Comparison of ENCODE assay signal across 26 mouse cellular contexts in genomic region chr13:108066021-108066420, GRCm38 (mm10).
"Had no signal": no experiment of that assay in that cellular context is flagged by ENCODE, and none has a peak within 500 bp of the region (broad histone marks: within the 10 kb centered on the region; RNA-seq: fewer than 3 reads in every experiment).

No protein-coding gene starts in this region.

- H3K4me3 ChIP-seq: gastrocnemius, adult 2 months; heart, embryonic 10.5 days; heart, embryonic 12.5 days; hindbrain, embryonic 12.5 days; intestine, embryonic 15.5 days; layer of hippocampus, adult 2 months; left cerebral cortex, adult 2 months; limb, embryonic 10.5 days; limb, embryonic 12.5 days; liver, embryonic 13.5 days had no signal

- H3K9ac ChIP-seq: heart, embryonic 12.5 days; hindbrain, embryonic 12.5 days; hindbrain, embryonic 14.5 days; intestine, embryonic 15.5 days; limb, embryonic 12.5 days; liver, embryonic 13.5 days had no signal

- H3K9me3 ChIP-seq: heart, embryonic 10.5 days; heart, embryonic 12.5 days; hindbrain, embryonic 12.5 days; intestine, embryonic 15.5 days; limb, embryonic 10.5 days; limb, embryonic 12.5 days; liver, embryonic 13.5 days had no signal

- ATAC-seq: hindbrain, embryonic 16.5 days; inflammation-experienced regulatory T-cells, adult 6 months; intestine, embryonic 15.5 days; intestine, postnatal 0 days had no signal

- H3K4me1 ChIP-seq: heart, embryonic 10.5 days; heart, embryonic 12.5 days; limb, embryonic 10.5 days; limb, embryonic 12.5 days had no signal

- H3K4me2 ChIP-seq: heart, embryonic 12.5 days; hindbrain, embryonic 12.5 days; hindbrain, embryonic 14.5 days; intestine, embryonic 15.5 days; limb, embryonic 12.5 days; liver, embryonic 11.5 days; liver, embryonic 13.5 days had no signal

- H3K36me3 ChIP-seq: heart, embryonic 10.5 days; heart, embryonic 12.5 days; hindbrain, embryonic 12.5 days; intestine, embryonic 15.5 days; limb, embryonic 10.5 days; limb, embryonic 12.5 days; liver, embryonic 13.5 days had no signal

- H3K27ac ChIP-seq: gastrocnemius, adult 2 months; heart, embryonic 10.5 days; hindbrain, embryonic 12.5 days; hindbrain, embryonic 14.5 days; intestine, embryonic 15.5 days; layer of hippocampus, adult 2 months; left cerebral cortex, adult 2 months; limb, embryonic 10.5 days; limb, embryonic 12.5 days; liver, embryonic 13.5 days had no signal

- DNase-seq: gastrocnemius, adult 2 months; gastrocnemius, postnatal 10 days; gastrocnemius, postnatal 25 days; heart, adult 18-20 months; heart, postnatal 10 days; heart, postnatal 4 days; kidney, adult 18-20 months; kidney, adult 8-10 months; kidney, postnatal 10 days; kidney, postnatal 25 days; kidney, postnatal 4 days; liver; liver, embryonic 13.5 days had no signal

- H3K27me3 ChIP-seq: heart, embryonic 12.5 days; hindbrain, embryonic 12.5 days; intestine, embryonic 15.5 days; limb, embryonic 12.5 days; liver, embryonic 13.5 days had no signal
